Comparison of ENCODE assay signal across 11 mouse cellular contexts in the genomic region with DNA sequence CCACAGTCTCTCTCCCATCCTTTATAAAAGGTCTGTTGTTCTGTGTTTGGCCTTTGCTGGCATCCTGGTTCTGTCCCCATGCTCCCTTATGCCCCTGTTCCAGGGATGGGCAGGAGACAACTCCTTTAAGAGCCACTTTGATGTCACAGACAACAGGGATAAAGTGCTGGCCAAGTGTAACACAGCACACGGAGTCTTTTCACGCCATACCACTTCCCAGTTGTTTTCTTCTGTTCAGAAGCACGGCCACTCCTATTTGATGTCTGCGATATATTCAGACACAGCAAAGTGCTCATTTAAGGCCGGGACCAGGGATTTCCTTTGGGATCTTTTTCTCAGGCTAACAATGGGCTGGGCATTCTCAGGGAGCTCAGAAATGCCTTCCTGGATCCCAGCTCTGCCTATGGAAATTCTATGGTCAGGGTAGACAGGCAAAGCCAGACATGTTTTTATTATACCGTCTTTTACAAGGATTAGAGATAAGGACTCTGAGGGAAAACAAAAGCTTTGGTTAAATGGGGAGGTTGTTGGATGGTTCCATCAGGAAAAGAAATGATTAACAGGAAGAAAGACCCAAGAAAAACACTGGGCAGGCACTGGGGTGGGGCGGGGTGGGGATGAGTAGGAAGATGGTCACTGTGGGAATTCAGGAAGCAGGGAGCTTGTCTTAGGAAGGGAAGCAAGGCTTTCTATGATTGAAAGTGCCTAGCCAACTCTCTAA.
DNase-seq lines count a peak whose midpoint lies in the region; ATAC-seq and TF ChIP-seq lines count a peak whose summit lies in the region.
"Had no signal": no experiment of that assay in that cellular context is flagged by ENCODE, and none has a peak within 500 bp of the region (broad histone marks: within the 10 kb centered on the region; RNA-seq: fewer than 3 reads in every experiment).

No protein-coding gene starts in this region.

- no peaks in the 10 kb centered on the region for H3K27me3 ChIP-seq in heart, embryonic 12.5 days (replicated peaks)
- H3K27me3 ChIP-seq in lung, embryonic 14.5 days (ENCODE audit: insufficient read depth, low read length): no peaks in the 10 kb centered on the region
- H3K27me3 ChIP-seq in embryonic facial prominence, embryonic 10.5 days (replicated peaks; ENCODE audit: low read depth, poor library complexity, severe bottlenecking): no peaks in the 10 kb centered on the region
- no peaks in the 10 kb centered on the region for H3K27me3 ChIP-seq in limb, embryonic 15.5 days

- TF ChIP-seq CTCF in lung, embryonic 14.5 days (IDR thresholded peaks at IDR 0.05; ENCODE audit: low read depth): no peak
- TF ChIP-seq CTCF in lung, adult 2 months (IDR thresholded peaks at IDR 0.05; ENCODE audit: insufficient read depth, low read length): no peak

- DNase-seq in heart, postnatal 10 days: no peak
- no peak for DNase-seq in lung, embryonic 14.5 days
- DNase-seq in lung, adult 2 months: no peak
- no peak for DNase-seq in embryonic facial prominence, embryonic 10.5 days (ENCODE audit: low spot score)
- DNase-seq in cerebellum, adult 18-20 months: no peak
- DNase-seq in right cerebral cortex, postnatal 25 days: no peak
- DNase-seq: adrenal gland, postnatal 25 days; cerebellum, adult 9-11 months; gastrocnemius, postnatal 25 days had no signal

- H3K36me3 ChIP-seq in heart, embryonic 12.5 days: no peaks in the 10 kb centered on the region
- H3K36me3 ChIP-seq in lung, embryonic 14.5 days (ENCODE audit: insufficient read depth): no peaks in the 10 kb centered on the region
- no peaks in the 10 kb centered on the region for H3K36me3 ChIP-seq in embryonic facial prominence, embryonic 10.5 days (replicated peaks)
- H3K36me3 ChIP-seq in limb, embryonic 15.5 days: no peaks in the 10 kb centered on the region

- TF ChIP-seq POLR2A in lung, adult 2 months (IDR thresholded peaks at IDR 0.05; ENCODE audit: borderline replicate concordance, extremely low read depth, low read depth, low read length): no peak

- intact Hi-C loops in heart, postnatal 10 days (cut with DNase I): no loop called here

- H3K4me3 ChIP-seq in heart, embryonic 12.5 days: no peak overlapping the region
- H3K4me3 ChIP-seq in lung, embryonic 14.5 days (ENCODE audit: low read depth, low read length): no peak overlapping the region
- H3K4me3 ChIP-seq in lung, adult 2 months (replicated peaks; ENCODE audit: extremely low read depth, low read depth, low read length): no peak overlapping the region
- no peak overlapping the region for H3K4me3 ChIP-seq in embryonic facial prominence, embryonic 10.5 days
- H3K4me3 ChIP-seq in limb, embryonic 15.5 days: no peak overlapping the region

- 41% methylated on average over 7 of the region's 7 CpGs for WGBS in heart, embryonic 12.5 days
- 54% methylated on average over 7 of the region's 7 CpGs for WGBS in lung, embryonic 14.5 days
- 42% methylated on average over 7 of the region's 7 CpGs for WGBS in lung, adult 2 months
- WGBS in embryonic facial prominence, embryonic 10.5 days: 65% methylated on average over 7 of the region's 7 CpGs
- WGBS in limb, embryonic 15.5 days: 47% methylated on average over 7 of the region's 7 CpGs

- H3K4me1 ChIP-seq in heart, embryonic 12.5 days (replicated peaks): peaks cover 65% of the 10 kb centered on the region
- peaks cover 11% of the 10 kb centered on the region; the same call in 1 of the 2 replicates for H3K4me1 ChIP-seq in lung, embryonic 14.5 days (ENCODE audit: insufficient read depth)
- H3K4me1 ChIP-seq in lung, adult 2 months (ENCODE audit: control insufficient read depth, insufficient read depth, low read length): peaks cover 22% of the 10 kb centered on the region
- H3K4me1 ChIP-seq in embryonic facial prominence, embryonic 10.5 days: peaks cover 50% of the 10 kb centered on the region
- peaks cover 17% of the 10 kb centered on the region for H3K4me1 ChIP-seq in limb, embryonic 15.5 days

- no peak overlapping the region for H3K4me2 ChIP-seq in heart, embryonic 12.5 days
- no peak overlapping the region for H3K4me2 ChIP-seq in lung, embryonic 14.5 days
- H3K4me2 ChIP-seq in limb, embryonic 15.5 days: no peak overlapping the region

- no peak overlapping the region for H3K9ac ChIP-seq in heart, embryonic 12.5 days
- no peak overlapping the region for H3K9ac ChIP-seq in lung, embryonic 14.5 days
- H3K9ac ChIP-seq in limb, embryonic 15.5 days: no peak overlapping the region

- ATAC-seq in heart, embryonic 12.5 days (ENCODE audit: insufficient number of reproducible peaks, low FRiP score): peak; percentile 67
- ATAC-seq in lung, embryonic 14.5 days (ENCODE audit: insufficient read depth): no peak
- no peak for ATAC-seq in limb, embryonic 15.5 days (ENCODE audit: insufficient number of reproducible peaks, low FRiP score, low TSS enrichment, low read depth)

- H3K9me3 ChIP-seq in heart, embryonic 12.5 days (replicated peaks): no peaks in the 10 kb centered on the region
- no peaks in the 10 kb centered on the region for H3K9me3 ChIP-seq in lung, embryonic 14.5 days (ENCODE audit: low read depth, low read length)
- H3K9me3 ChIP-seq in embryonic facial prominence, embryonic 10.5 days: no peaks in the 10 kb centered on the region
- no peaks in the 10 kb centered on the region for H3K9me3 ChIP-seq in limb, embryonic 15.5 days

- H3K27ac ChIP-seq in heart, embryonic 12.5 days (ENCODE audit: poor library complexity, severe bottlenecking): peak overlapping the region; percentile 65
- H3K27ac ChIP-seq in lung, embryonic 14.5 days (ENCODE audit: low read depth): peak overlapping the region; percentile 48; the same call in 1 of the 2 replicates
- peak overlapping the region; percentile 57; the same call in 1 of the 2 replicates for H3K27ac ChIP-seq in embryonic facial prominence, embryonic 10.5 days (replicated peaks)
- 0 out of 2 replicates have a peak overlapping the region, but pooled peaks have one; percentile 22 for H3K27ac ChIP-seq in limb, embryonic 15.5 days
